Mouse (Mus musculus): ENCODE data around the gene Zmynd8. TPM values are rescaled to one million over a fixed set of nuclear protein-coding genes. Genes with fewer than 3 reads are reported as not detected.
A peak's percentile ranks its signal among the peaks of the same experiment; 100 is the strongest.

Zmynd8 gene
- polyA plus RNA-seq, 2 experiments from 2014 or later, result 41.1 to 48.5 TPM

DNA sequence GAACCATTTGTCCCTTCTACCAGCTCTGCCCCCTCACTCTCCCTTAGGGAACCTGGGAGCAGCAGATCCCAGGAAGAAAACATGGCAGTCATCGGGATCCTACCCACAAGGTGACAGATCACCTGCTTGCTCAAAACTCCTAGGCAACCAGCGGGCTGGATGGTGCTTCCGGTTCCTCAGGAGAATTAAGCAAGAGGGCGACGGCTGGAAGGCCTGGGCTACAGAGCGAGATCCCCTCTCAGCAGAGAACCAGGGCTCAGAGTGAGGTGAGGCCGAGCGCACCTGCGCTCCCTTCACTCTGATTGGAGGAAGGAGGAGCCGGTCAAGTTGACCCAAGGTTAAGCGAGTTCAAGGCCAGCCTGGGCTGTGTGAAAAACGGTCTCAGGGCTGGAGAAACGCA lies 2.6 kb downstream of the Zmynd8 start:
- no peak for ATAC-seq

DNA sequence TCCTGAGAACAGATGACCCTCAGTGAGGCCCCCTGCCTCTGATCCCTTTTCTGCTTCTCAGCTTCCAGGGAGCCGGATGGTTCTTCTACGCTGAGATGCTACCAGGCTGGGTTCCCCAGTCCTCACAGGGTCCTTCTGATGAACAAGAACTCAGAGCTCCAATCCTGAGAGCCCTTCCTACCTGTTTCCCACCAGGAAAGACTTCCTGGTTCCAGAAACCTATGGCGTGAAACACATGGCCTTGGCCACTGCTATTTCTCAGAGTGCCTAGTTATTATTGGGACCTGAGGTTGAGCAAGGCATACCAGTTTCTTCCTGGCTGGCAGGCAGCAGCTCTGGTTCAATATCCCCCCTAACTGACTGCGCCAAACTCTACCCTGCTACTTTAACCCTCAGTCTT lies 3.1 kb downstream of the Zmynd8 start:
- no peak for ATAC-seq

DNA sequence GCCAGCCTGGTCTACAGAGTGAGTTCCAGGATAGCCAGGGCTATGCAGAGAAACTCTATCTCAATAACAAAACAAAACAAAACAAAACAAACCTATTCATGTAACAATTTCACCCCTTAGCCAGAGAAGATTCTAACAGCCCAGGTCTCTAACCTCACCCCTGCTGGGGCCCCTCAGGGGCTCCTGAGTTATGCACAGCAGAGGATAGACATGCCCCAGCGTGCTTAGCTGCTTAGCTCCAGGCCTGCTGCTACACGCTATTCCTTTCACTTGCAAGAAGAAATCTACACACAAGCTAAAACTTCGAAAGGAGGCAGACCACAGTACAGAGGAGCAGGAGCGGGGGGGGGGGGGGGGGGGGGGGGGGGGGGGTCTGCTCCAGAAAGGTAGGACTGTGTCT lies 4.3 kb downstream of the Zmynd8 start:
- ATAC-seq, result no peak

DNA sequence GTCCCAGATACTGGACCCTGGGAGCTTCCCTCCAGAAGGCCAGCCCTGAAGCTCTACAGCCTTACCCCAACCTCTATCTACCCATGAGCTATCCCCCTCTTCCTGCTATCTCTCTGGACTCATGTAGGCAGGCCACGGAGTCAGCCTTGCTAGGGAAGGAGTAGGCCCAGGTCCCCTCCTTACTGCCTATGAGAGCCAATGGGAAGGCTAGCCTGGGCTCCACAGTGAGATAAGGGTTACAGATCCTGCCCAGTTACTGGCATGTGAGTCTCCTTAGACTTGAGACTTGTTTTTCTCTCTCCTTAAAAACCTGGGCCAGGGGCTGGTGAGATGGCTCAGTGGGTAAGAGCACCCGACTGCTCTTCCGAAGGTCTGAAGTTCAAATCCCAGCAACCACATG lies 5.6 kb downstream of the Zmynd8 start:
- no peak for ATAC-seq

DNA sequence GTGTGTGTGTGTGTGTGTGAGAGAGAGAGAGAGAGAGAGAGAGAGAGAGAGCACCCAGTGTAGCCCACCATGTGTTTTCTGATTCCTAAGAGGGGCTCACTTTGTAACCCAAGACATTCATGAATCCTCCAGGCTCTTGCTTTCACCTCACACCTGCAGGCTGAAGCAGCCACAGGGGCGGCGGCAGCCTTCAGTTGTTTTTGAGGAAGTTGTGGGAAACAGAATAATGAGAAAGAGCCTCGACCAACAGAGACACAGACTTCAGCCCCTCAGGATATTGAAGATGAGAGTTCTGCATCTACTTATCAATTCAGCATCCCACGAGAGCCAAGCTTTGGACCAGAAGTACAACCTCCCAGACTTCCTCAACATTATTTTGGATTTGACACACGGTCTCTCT lies 6.2 kb downstream of the Zmynd8 start:
- no peak for ATAC-seq

DNA sequence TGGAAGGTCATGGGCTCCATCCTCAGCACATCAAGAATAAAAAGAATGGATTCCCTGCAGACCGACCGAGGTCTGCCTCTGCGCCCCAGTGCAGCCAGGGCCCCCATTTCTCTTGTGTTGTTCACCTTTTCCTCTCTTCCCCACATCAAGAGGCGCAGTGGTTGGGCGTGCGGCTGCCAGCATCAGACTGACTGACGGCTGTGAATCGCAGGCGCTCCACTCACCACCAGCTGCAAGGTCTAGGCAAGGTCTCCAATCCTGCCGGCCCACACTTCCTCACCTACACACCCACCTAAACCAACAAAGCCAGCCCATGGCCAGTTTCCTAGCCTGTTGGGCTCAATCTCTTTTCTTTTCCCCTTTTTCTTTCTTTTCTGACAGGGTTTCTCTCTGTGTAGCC lies 8.4 kb downstream of the Zmynd8 start:
- ATAC-seq, result peak; percentile 69

DNA sequence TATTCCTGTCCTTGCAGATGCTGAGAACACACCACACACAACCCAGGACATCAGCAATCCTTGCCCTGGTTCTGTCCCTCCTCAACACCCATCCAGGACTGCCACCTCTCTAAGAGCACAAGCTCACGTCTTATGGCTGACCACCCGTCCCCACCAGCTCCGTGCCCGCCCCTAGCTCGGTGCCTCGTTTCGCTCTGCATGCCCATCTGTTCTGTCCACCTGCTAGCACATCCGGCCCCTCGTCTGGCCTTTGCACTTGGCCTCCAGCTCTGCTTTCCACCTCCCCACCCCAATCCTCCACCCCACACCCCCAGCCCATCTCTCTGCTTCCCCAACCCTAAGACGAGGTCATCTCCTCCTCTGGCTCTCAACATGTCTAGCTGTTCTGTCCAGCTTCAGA lies 8.9 kb downstream of the Zmynd8 start:
- ATAC-seq, result no peak

DNA sequence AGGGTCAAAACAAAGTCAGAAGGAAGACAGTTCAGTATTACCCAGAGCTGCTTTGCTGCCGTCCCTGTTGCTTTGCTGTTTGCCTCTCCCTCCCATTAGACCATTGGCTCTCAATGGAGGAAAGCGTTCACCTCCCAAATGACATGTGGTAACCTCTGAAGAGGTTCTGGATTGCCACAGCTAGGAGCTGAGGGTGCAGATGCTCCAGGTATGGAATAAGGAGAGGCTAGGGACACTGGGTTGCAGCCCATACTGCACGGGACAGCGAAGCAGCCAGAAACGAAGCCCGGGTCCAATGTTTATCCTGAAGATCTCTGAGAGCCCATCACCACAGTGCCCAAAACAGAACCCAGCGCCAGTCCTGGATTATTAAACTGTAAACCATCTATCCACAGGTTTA lies 9.6 kb downstream of the Zmynd8 start:
- no peak for ATAC-seq

DNA sequence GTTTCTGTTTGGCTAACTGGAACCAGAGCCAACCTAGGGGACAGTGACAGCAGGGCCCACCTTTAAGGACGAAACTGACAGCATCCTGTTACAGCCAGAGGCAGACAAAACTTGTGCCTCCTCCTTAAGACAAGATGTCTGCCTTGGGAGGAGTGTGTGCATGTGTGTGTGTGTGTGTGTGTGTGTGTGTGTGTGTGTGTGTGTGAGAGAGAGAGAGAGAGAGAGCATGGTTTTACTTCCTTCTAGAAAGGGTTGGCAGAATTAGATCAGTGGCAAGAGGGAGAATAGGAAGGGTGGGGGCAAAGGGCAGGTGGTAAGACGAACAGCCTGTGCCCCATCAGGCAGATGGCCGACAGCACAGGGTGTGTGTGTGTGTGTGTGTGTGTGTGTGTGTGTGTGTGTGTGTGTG lies 10.0 kb downstream of the Zmynd8 start:
- no peak for ATAC-seq

DNA sequence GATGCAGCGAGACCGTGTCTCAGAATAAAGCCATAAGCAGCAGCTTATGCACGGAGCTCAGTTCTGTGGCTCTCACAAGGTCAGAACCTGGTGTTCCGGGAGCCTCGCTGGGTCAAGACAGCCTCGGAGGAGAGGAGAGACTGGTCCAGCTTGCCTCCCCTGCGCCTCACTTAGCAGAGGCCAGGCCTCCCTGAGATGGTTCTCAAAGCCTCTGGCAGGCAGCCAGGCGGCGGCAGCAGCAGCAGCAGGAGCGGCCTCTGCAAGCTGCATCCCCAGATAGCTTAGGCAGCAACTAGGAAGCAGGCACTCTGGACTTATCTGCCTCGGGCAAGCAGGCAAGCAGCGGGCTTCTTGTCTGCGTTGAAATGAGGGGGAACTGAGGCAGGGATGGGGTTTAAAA lies 10.4 kb downstream of the Zmynd8 start:
- ATAC-seq, result no peak

DNA sequence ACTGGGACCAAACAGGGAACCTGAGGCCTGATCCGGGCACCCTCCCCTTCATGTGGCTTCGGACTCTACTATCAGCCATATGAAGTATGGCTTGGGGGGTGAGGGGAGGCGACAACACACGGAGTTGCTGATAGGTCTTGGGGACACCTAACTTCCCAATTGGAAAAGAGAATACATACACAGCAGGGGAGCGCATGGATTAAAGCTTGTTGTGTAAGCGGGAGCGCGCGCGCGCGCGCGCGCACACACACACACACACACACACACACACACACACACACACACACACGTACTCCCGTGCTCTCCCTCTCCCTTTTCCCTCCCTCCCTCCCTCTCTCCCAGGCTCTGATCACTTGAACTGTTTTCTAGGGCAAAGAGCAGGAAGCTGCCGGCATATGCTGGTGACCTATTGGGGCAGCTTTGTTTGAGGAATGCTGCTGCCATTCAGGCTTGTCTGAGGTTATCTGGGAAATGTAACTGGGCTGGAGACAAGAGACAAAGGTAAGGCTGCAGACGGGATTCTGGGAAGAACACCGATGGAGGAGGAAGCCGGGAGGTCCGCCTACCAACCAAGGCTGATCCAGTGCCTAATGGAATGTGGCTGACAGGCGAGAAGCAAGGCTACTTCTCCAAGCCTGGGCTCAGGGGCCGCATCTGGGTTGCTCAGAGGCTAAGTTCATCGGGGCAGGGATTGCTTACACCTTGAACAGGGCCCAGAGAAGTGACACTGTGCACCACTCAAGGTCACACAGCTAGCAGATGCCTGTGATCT lies 11.8 kb downstream of the Zmynd8 start:
- ATAC-seq, result no peak

DNA sequence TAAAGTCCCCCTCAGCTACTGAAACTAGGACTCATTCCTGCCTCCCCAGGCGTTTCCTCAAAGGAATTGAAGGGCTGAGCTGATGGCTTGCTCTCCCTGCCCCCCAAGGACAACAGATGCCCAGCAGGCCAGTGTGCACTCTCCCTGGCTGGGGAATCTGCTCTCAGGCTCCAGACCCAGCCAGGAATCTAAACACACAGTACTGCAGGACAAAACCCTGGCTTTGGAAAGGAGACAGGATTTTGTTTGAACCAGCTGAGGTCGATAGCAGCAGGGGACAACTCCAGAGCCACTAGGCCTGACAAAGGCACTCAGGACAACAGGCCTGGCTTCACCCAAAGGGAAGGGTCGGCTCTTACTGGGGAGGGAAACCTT lies 12.3 kb downstream of the Zmynd8 start:
- ATAC-seq, result no peak

DNA sequence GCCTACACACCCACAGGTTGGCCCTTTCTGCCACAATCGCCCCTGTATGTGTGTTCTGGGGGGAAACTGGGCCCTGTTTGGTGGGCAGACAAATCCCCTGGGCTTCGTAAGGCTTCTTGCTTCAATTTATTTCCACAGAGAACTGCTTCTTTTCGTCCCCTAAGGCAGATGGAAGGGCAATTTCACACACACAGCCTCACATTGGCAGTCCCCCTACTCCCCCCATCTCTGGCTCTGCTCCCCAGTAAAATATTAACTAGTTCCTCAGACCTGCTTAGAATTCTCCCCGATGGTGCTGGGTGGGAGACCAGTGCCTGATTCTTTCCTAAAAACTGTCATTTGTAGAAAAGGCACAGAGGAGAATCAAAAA lies 12.9 kb downstream of the Zmynd8 start:
- ATAC-seq, result no peak

DNA sequence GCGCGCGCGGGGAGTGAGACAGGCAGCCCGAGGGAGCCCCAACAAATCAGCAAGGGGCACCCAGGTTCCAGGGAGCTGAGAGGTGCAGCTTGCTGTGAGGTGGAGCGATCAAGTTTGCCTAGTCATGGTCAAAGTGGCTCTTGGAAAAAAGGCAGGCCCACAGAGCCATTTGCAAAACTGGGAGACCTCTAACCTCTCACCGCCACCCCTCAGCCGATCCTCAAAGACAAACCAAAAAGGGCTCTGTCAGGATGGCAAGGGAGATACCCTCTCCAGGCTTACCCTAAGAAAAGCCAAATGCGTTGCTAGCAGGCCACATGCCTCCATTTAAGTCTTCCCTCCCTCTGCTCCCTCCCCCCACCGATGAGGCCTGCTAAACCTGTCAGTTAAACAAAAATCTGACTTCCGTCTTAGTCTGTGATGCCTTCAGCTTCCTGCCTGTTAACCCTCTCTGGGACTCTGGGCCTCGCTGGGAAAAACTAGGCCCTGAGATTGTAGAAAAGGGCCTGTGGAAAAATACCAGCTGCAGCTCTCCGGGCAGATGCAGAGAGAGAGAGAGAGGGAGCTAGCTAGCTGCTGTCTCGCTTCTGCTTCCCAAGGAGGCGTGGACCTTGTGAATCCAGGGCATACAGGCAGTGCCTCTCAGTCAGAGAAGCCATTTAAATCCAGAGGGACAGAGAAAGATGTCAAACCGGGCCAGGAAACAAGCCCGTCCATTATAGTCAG lies 13.4 kb downstream of the Zmynd8 start:
- peak; percentile 54 for ATAC-seq

DNA sequence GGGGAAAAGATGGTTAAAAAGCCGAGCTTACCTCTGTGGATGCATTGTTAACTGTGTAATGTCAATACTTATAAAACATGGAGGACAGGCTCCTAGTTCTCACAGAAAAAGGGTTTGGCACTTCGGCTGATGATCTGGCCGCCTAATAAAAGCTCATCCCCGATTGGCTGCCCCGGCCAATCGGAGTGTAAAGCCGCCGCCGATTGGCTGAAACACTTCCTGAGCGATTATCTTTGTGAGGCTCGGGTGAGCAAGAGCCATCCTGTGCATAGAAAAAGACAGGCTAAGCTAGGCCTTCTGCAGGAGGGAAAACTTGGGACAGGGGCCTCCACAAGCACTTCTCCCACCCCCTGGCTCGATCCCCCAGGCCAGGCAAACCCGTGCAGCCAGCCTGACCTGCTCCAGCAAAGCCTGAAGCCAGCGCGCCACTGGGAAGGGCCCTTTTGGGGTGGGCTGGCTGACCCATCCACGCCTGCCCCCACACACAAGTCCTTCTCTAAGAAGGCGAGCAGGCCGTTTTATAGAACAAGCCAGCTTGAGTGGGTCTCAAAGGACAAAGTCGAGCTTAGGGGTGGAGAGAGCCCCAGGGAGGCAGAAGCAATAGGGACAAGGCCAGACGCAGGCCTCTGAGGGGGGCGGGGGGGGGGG lies 14.1 kb downstream of the Zmynd8 start:
- ATAC-seq, result peak; percentile 71

DNA sequence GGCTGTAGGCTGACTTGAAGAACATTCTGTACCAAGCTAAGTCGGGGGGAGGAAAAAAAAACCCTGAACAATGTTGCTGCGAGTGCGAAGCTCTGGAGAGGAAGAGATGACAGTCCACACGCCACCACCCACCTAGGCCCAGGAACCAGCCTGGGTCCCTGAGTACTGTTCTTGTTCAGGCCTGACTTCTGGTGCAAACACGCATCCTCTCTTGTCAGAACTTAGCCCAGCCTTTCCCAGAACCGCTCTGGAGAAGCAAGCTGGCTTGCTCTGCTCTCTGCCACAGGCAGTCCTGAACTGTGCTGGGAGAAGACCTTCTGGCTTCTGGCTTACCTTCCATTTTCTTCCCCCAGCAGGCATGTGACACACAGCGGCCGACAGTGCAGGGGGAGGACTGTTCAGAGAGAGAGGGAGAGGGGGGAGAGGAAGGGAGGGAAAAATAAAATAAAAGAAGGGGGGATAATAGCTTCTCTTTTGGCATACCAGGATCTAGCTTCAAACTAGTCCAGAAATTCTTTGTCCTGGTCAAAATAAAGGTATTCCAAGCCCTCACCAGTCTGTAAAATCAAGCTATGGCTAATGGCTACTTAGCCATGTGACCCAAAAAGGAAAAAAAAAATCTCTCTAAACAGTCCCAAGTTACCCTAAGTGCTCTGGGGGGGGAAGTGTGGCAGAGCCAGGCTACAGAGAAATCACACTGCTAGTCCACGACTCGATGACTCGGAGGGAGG lies 14.8 kb downstream of the Zmynd8 start:
- ATAC-seq, result peak; percentile 42

DNA sequence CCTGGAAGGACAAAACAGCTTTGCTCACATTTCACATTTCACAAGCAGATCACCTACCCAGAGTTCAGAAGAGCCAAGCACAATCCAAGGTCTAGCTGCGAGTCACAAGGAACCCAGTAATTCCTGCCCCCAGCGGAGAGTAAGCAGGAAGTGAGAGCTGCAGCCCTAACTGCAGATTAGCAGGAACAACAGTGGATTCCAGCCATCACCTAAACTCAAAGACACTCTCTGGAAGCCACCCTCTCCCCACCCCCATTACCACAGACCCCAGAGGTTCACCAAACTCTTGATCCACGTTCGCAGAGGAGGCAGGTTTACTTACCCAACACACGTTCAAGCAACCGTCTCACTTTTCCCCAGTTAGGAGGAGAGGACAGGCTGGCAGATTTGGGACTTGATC lies 15.8 kb downstream of the Zmynd8 start:
- peak; percentile 16 for ATAC-seq

DNA sequence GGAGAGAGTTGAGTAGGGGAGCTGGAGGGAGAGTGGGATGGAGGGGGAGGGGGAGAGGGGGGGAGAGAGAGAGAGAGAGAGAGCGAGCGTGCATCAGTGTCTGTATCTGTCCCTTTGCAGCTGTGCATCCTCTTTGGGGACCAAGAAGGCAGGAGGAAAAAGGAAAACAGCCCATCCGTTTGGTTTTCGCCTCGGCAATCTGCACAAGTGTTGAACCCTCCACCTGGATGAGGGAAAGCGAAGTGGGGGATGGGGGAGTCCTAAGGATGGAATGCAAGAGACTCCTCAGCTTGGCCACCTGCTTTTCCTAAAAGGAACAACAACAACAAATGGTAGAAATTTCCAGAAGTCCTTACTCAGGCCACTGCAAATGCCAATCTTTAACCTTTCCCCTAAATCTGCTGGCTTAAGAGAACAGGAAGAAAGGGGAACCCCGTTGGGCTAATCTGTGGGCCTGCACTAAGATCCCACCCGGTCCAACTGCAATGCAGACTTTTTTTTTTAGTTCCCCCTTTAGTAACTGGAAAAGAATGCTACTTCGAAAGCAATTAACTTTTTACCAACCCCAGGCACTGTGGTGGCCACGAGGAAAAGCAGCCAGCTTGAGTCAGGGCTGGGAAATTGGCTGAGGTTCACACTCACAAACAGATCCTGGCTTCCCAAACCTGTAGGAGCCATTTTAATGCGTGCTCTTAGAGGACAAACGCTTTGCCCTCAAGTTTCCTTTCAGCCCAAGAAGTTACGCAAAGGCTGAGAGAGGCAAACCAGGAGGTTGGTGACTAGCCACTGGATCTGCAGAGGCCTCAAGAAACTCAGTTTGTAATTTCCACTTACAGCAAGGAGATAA lies 17.0 kb downstream of the Zmynd8 start:
- no peak for ATAC-seq

DNA sequence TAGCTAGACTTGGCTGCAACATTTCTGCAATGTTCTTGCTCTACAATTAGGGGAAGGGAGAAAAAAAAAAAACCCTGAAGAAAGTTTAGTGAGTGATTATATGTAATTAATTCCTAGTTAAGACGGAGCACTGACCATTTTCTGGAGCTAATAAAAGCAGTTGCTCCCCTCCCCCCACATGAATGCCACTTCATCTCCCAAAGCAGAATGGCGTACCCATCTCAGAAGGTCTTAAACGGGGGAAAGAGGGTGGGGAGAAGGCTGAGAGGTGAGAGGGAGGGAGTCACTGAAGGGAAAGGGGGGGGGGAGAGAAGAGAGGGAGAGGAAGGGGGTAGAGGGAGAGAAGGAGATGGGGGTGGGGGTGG lies 17.6 kb downstream of the Zmynd8 start:
- ATAC-seq, result no peak

DNA sequence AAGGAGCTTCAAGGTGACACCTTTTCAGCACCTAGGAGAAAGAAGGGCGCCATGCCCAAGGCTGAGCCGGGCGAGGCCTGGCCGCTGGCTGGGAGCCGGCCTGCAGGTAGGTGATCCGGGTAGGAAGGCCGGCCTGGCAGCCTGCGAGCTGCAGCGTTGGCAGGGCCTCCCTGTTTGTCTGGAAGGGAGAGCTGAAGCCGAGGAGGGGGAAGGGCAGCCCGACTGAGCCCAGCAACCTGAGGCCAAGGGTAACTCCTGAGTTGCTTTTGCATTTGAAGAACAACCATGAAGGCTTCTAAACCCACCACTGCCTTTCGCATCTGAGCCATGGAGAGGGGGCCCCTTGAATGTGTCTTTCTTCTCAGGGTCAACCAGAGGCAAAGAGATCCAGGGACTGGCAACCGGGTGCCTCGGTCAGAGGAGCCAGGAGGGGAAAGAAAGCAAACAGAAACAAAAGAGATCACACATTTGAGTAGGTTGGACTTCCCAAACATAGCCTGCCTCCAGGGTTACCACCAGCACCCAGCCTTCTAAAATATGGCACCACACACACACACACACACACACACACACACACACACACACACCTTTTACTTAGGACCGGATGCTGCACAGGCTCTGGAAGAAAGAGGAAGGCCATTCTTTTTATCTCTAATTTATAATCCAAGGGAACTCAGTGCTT lies 18.2 kb downstream of the Zmynd8 start:
- no peak for ATAC-seq

DNA sequence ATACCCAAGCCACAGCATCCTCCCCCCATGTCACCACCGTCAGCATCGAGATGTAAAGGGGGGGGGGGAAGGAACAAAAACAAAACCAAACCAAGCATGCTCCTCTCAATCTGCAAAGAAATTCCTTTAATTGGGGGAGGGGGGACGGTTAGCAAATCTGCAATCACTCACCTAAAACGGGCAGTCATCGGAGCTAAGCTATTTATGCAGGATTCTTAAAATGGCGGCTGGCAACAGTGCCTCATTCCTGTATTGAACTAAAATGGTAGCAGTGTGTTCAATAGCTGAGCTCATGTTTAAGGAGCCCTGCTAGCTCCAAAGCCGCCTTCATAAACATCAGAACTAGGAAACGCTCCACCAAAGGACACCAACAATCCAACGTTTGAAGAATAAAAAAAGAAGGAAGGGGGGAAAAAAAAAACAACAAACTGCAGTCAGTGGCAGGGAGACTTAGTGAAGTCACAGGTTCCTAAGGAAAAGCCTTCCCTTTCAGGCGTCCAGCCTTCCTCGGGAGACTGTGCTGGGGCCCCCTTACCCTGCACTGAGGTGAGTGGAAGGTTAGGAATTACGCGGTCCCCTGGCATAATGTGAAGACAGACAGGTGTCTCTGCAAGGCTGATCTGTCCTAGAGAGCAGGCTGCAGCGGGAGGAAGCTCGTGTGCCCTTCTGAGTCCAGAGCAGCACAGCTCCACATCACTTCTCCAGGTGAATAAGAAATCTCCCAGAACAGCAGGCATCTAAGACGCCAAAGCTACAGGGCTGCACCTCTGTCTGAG lies 19.2 kb downstream of the Zmynd8 start:
- ATAC-seq, result no peak

All from activated CD4-positive, CD25-positive, alpha-beta regulatory T cell, adult 4 months (primary cell).